Mouse (Mus musculus): ENCODE data around the gene Slc9a9. TPM values are rescaled to one million over a fixed set of nuclear protein-coding genes. Genes with fewer than 3 reads are reported as not detected.

Slc9a9 gene
- total RNA-seq, 2 experiments from 2014 or later: 2.0 TPM

- no peak for DNase-seq
- Histone ChIP-seq H3K4me3 (peak overlapping the region; percentile 31), H3K27ac (peak overlapping the region; percentile 66)
- TF ChIP-seq CTCF (IDR thresholded peaks at IDR 0.05): no peak
- intact Hi-C loops (cut with DNase I): no loop called here
Observed at GRCm38 (mm10) chr9:94691311-94692087, 21.8 kb downstream of the Slc9a9 start.

- Histone ChIP-seq H3K4me3 (peak overlapping the region; percentile 31), H3K27ac (peak overlapping the region; percentile 66)
- TF ChIP-seq CTCF (IDR thresholded peaks at IDR 0.05): no peak
- intact Hi-C loops (cut with DNase I): no loop called here
- DNase-seq: no peak
Observed at GRCm38 (mm10) chr9:94692122-94692521, 22.4 kb downstream of the Slc9a9 start.

GRCm38 (mm10) chr9:94694243-94694642, 24.5 kb downstream of the Slc9a9 start:
- Histone ChIP-seq H3K4me3 (no peak overlapping the region), H3K27ac (no peak overlapping the region)
- intact Hi-C loops (cut with DNase I): no loop called here
- TF ChIP-seq CTCF (IDR thresholded peaks at IDR 0.05): no peak
- DNase-seq: no peak

GRCm38 (mm10) chr9:94694983-94695382, 25.3 kb downstream of the Slc9a9 start:
- no peak for TF ChIP-seq CTCF (IDR thresholded peaks at IDR 0.05)
- DNase-seq: no peak
- Histone ChIP-seq H3K4me3 (no peak overlapping the region), H3K27ac (no peak overlapping the region)
- intact Hi-C loops (cut with DNase I): no loop called here

- TF ChIP-seq CTCF (IDR thresholded peaks at IDR 0.05): no peak
- DNase-seq: peak; percentile 37
- intact Hi-C loops (cut with DNase I): no loop called here
Observed at GRCm38 (mm10) chr9:94696539-94697079, 26.9 kb downstream of the Slc9a9 start.

GRCm38 (mm10) chr9:94698175-94698574, 28.5 kb downstream of the Slc9a9 start:
- Histone ChIP-seq H3K4me3 (no peak overlapping the region), H3K27ac (no peak overlapping the region)
- DNase-seq: no peak
- TF ChIP-seq CTCF (IDR thresholded peaks at IDR 0.05): no peak
- intact Hi-C loops (cut with DNase I): no loop called here

More at GRCm38 (mm10) chr9:94696539-94697079, 26.9 kb downstream of the Slc9a9 start:
- H3K27ac ChIP-seq: peak overlapping the region; percentile 24; the same call in 1 of the 2 replicates
- H3K4me3 ChIP-seq: no peak overlapping the region

- peak; percentile 24 for DNase-seq
- no peak overlapping the region for H3K4me3 ChIP-seq
- TF ChIP-seq CTCF (IDR thresholded peaks at IDR 0.05): peak; percentile 58
- H3K27ac ChIP-seq: peak overlapping the region; percentile 68
- intact Hi-C loops (cut with DNase I): no loop called here
Observed at GRCm38 (mm10) chr9:94700549-94700948, 30.8 kb downstream of the Slc9a9 start.

- DNase-seq: peak; percentile 64
- intact Hi-C loops (cut with DNase I): no loop called here
- TF ChIP-seq CTCF (IDR thresholded peaks at IDR 0.05): no peak
- peak overlapping the region; percentile 68 for H3K27ac ChIP-seq
- H3K4me3 ChIP-seq: no peak overlapping the region
Observed at GRCm38 (mm10) chr9:94701193-94701869, 31.6 kb downstream of the Slc9a9 start.

GRCm38 (mm10) chr9:94701965-94702634, 32.4 kb downstream of the Slc9a9 start:
- peak overlapping the region; percentile 68; the same call in 1 of the 2 replicates for H3K27ac ChIP-seq
- TF ChIP-seq CTCF (IDR thresholded peaks at IDR 0.05): no peak
- H3K4me3 ChIP-seq: no peak overlapping the region
- DNase-seq: no peak
- intact Hi-C loops (cut with DNase I): no loop called here

- intact Hi-C loops (cut with DNase I): no loop called here
Observed at GRCm38 (mm10) chr9:94704986-94705757, 35.5 kb downstream of the Slc9a9 start.

GRCm38 (mm10) chr9:94705758-94706026, 36.0 kb downstream of the Slc9a9 start:
- TF ChIP-seq CTCF (IDR thresholded peaks at IDR 0.05): no peak
- DNase-seq: peak; percentile 52
- Histone ChIP-seq H3K4me3 (no peak overlapping the region), H3K27ac (0 out of 2 replicates have a peak overlapping the region, but pooled peaks have one; percentile 32)
- intact Hi-C loops (cut with DNase I): no loop called here

More at GRCm38 (mm10) chr9:94704986-94705757, 35.5 kb downstream of the Slc9a9 start:
- no peak for TF ChIP-seq CTCF (IDR thresholded peaks at IDR 0.05)
- Histone ChIP-seq H3K27ac (peak overlapping the region; percentile 32; the same call in 1 of the 2 replicates), H3K4me3 (no peak overlapping the region)
- no peak for DNase-seq

GRCm38 (mm10) chr9:94712084-94712483, 42.4 kb downstream of the Slc9a9 start:
- Histone ChIP-seq H3K4me3 (no peak overlapping the region), H3K27ac (no peak overlapping the region)
- DNase-seq: no peak
- intact Hi-C loops (cut with DNase I): no loop called here
- TF ChIP-seq CTCF (IDR thresholded peaks at IDR 0.05): no peak
